Mouse (Mus musculus): ENCODE measurements around the gene Mat1a. TPM values are rescaled to one million over a fixed set of nuclear protein-coding genes. Genes with fewer than 3 reads are reported as not detected.

Mat1a gene
- total RNA-seq, 4 experiments from 2014 or later: 0.09 to 0.31 TPM; not detected in 2

- no peak for DNase-seq (ENCODE audit: low spot score)
Measured at GRCm38 (mm10) chr14:41140686-41141085, 35.9 kb downstream of the Mat1a start.

GRCm38 (mm10) chr14:41146035-41146434 lies 41.2 kb downstream of the Mat1a start:
- no peak for DNase-seq (ENCODE audit: low spot score)

- DNase-seq (ENCODE audit: low spot score): no peak
Measured at GRCm38 (mm10) chr14:41146922-41147321, 42.1 kb downstream of the Mat1a start.

GRCm38 (mm10) chr14:41147356-41147755 lies 42.5 kb downstream of the Mat1a start:
- DNase-seq (ENCODE audit: low spot score): no peak

GRCm38 (mm10) chr14:41151220-41151898 lies 46.5 kb downstream of the Mat1a start, which contains the start of gene Mbl1:
TSS of gene Mbl1 (plus strand) at chr14:41151458.
- no peak for DNase-seq (ENCODE audit: low spot score)

- no peak for DNase-seq (ENCODE audit: low spot score)
Measured at GRCm38 (mm10) chr14:41160076-41160475, 55.2 kb downstream of the Mat1a start.

- no peak for DNase-seq (ENCODE audit: low spot score)
Measured at GRCm38 (mm10) chr14:41160743-41161142, 55.9 kb downstream of the Mat1a start.

GRCm38 (mm10) chr14:41162663-41163062 lies 57.8 kb downstream of the Mat1a start:
- DNase-seq (ENCODE audit: low spot score): peak; percentile 5

- no peak for DNase-seq (ENCODE audit: low spot score)
Measured at GRCm38 (mm10) chr14:41167278-41167677, 62.4 kb downstream of the Mat1a start.

GRCm38 (mm10) chr14:41168567-41168966 lies 63.7 kb downstream of the Mat1a start:
- no peak for DNase-seq (ENCODE audit: low spot score)

GRCm38 (mm10) chr14:41170514-41170913 lies 65.7 kb downstream of the Mat1a start:
- no peak for DNase-seq (ENCODE audit: low spot score)

Other genes starting within 250 kb of the Mat1a start
- under 1 TPM; 0.53 to 0.80 (median 0.66) TPM for gene Sh2d4b, start 211.8 kb upstream of the Mat1a start, total RNA-seq (2022)
- 10 to 100 TPM in 2 of 4 experiments, 1 to 10 TPM in 2; 9.8 to 18.6 (median 10.8) TPM for gene Tspan14, start 138.2 kb upstream of the Mat1a start, total RNA-seq (2022)
- gene Fam213a, start 91.2 kb upstream of the Mat1a start, total RNA-seq (2022): 10 to 100 TPM; 24.7 to 39.2 (median 28.2) TPM
- not detected for gene Dydc2, start 35.8 kb upstream of the Mat1a start, total RNA-seq (2022)
- gene Dydc1, start 32.1 kb upstream of the Mat1a start, total RNA-seq (2022): not detected
- gene Sftpa1, start 26.7 kb downstream of the Mat1a start, total RNA-seq (2022): under 1 TPM in 1 of 4 experiments, not detected in 3; 0.14 TPM
- not detected for gene Mbl1, start 46.4 kb downstream of the Mat1a start, total RNA-seq (2022)
- not detected for gene Sftpd, start 80.1 kb downstream of the Mat1a start, total RNA-seq (2022)
- not detected for gene Gm2832, start 173.8 kb downstream of the Mat1a start, total RNA-seq (2022)
- not detected for gene Gm5798, start 243.6 kb downstream of the Mat1a start, total RNA-seq (2022)

Measured in heart, adult 8-10 months (tissue).